Mouse (Mus musculus) ES-E14 (cell line): ENCODE data around the gene Rad51.

ENCODE experiments used
- MAFK ChIP-seq: IDR thresholded peaks from 2 replicates; pipeline ENCODE4 v1.6.1; 2014; ENCODE audit warnings: mild to moderate bottlenecking, low read depth, low read length, inconsistent platforms; ENCODE audit not compliant: insufficient read depth
- ZC3H11A ChIP-seq: IDR thresholded peaks from 2 replicates; pipeline ENCODE4 v1.6.1; 2012; ENCODE audit warnings: low read depth, mild to moderate bottlenecking, inconsistent platforms, low read length, borderline replicate concordance
- ZNF384 ChIP-seq: IDR thresholded peaks from 2 replicates; pipeline ENCODE4 v1.6.1; 2012; ENCODE audit warnings: low read depth, low read length, inconsistent platforms

DNA sequence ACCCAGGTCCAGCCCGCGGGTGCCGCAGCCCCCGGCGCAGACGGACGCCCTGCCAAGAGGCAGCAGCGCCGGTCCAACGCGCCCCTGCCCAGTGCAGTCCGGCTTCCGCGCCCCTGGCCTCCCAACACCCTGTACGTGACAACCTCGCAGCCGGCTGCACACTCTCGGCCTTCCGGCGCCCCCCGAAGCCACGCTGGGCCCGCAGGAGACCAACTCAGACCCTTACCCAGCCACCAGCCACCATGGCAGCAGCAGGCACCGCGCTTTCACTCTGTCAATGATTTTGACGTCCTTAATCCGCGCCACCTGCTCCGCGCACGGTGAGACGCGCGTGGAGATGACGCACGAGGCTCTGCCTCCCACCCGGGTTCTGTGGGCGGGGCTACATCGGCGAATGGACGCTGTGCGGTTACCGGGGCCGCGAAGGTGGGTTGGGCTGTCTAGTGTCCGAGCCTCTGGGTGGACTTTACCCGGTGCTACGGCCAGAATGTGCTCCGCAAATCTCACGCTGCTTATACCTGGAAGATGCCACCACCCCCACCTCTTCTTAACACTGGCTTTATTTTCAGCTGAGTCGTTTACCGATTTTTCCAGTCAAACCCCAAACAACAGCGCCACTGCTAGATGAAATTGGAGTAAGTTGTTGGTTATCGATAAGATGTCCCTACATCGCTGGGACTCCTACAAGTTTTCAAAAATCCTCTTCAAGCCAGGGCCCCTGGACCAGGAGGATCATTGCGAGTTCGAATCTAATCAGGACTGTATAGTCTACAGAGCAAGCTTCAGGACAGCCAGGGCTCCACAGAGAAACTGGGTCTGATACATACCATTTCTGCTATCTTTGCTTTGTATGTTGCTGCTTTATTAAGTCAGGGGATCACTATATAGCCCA, 44.3 kb downstream of the Rad51 start, which contains the start of gene Rmdn3:
- TF ChIP-seq ZC3H11A (no peak; the same call in 1 of the 2 replicates), MAFK (no peak), ZNF384 (no peak)
